Mouse (Mus musculus): ENCODE measurements around the gene Map4. TPM values are rescaled to one million over a fixed set of nuclear protein-coding genes. Genes with fewer than 3 reads are reported as not detected.

Map4 gene
- total and polyA plus RNA-seq, 3 experiments: 14.4 to 45.8 (median 28.9) TPM

- Histone ChIP-seq H3K9me3 (replicated peaks; ENCODE audit: low read length) (no peaks in the 10 kb centered on the region), H3K27ac (ENCODE audit: insufficient read depth, low read depth) (no peak overlapping the region), H3K36me3 (replicated peaks in 1 of 2; ENCODE audit: control insufficient read depth in 1 of 2, insufficient read depth in 1 of 2, low read length in 1 of 2) (peaks cover 14 to 48% of the 10 kb centered on the region in 2 experiments), H3K4me1 (ENCODE audit: control insufficient read depth in 1 of 2, insufficient read depth in 2 of 2) (peaks cover 0 to 16% of the 10 kb centered on the region in 2 experiments; a peak in 2 of 4 replicates), H3K9ac (ENCODE audit: insufficient read depth, low read depth) (no peak overlapping the region), H3K27me3 (replicated peaks) (no peaks in the 10 kb centered on the region), H3K4me3 (replicated peaks in 1 of 3; ENCODE audit: low read depth in 2 of 3, low read length in 2 of 3, poor library complexity in 1 of 3) (no peak overlapping the region), H3K79me2 (replicated peaks; ENCODE audit: control insufficient read depth, extremely low read depth, insufficient read depth, poor library complexity, severe bottlenecking) (no peaks in the 10 kb centered on the region), H3K4me2 (ENCODE audit: insufficient read depth, low read depth, poor library complexity, severe bottlenecking) (no peak overlapping the region)
- in situ Hi-C loops (cut with MboI; ENCODE audit: low pct_ligation_motif_present, low pct_unique_long_range_greater_than_20kb, low sequenced_read_pairs): no loop called here
- dilution Hi-C loops (cut with MboI; ENCODE audit: extremely low pct_ligation_motif_present, extremely low pct_unique_long_range_greater_than_20kb, low sequenced_read_pairs): no loop called here
- no peak for DNase-seq (ENCODE audit: extremely low read depth)
- no peak for TF ChIP-seq POLR2A (IDR thresholded peaks at IDR 0.05; ENCODE audit: low read depth, low read length)
- TF ChIP-seq ZNF384 (IDR thresholded peaks at IDR 0.05; ENCODE audit: low read depth, low read length): no peak
- TF ChIP-seq EP300 (IDR thresholded peaks at IDR 0.05; ENCODE audit: low read length): no peak
- TF ChIP-seq TCF12 (IDR thresholded peaks at IDR 0.05; ENCODE audit: low read depth, low read length): no peak
- TF ChIP-seq GABPA (IDR thresholded peaks at IDR 0.05; ENCODE audit: insufficient replicate concordance, low read depth, low read length): no peak
- TF ChIP-seq MAFK (IDR thresholded peaks at IDR 0.05; ENCODE audit: insufficient replicate concordance, low read length): no peak
- TF ChIP-seq ELF1 (IDR thresholded peaks at IDR 0.05; ENCODE audit: low read depth, low read length): no peak
- TF ChIP-seq BHLHE40 (IDR thresholded peaks at IDR 0.05; ENCODE audit: low read depth, low read length): no peak
- TF ChIP-seq MEF2A (IDR thresholded peaks at IDR 0.05; ENCODE audit: borderline replicate concordance, low read depth, low read length): no peak
- TF ChIP-seq POLR2AphosphoS2 (IDR thresholded peaks at IDR 0.05; ENCODE audit: low read depth, low read length): no peak
- no peak for TF ChIP-seq RCOR1 (conservative IDR thresholded peaks at IDR 0.05; ENCODE audit: low read depth, low read length)
- no peak for TF ChIP-seq MAX (IDR thresholded peaks at IDR 0.05; ENCODE audit: low read length)
- no peak for TF ChIP-seq SIN3A (IDR thresholded peaks at IDR 0.05; ENCODE audit: low read length)
- TF ChIP-seq USF1 (IDR thresholded peaks at IDR 0.05; ENCODE audit: low read depth, low read length): no peak
- no peak for TF ChIP-seq ZC3H11A (IDR thresholded peaks at IDR 0.05; ENCODE audit: low read depth, low read length)
- no peak for TF ChIP-seq ZKSCAN1 (IDR thresholded peaks at IDR 0.05; ENCODE audit: borderline replicate concordance, low read depth, low read length)
These were observed 131.1 kb downstream of the Map4 start for GRCm38 (mm10) chr9:110062405-110062804.

- no peak overlapping the region for H3K9ac ChIP-seq (ENCODE audit: insufficient read depth, low read depth)
- dilution Hi-C loops (cut with MboI; ENCODE audit: extremely low pct_ligation_motif_present, extremely low pct_unique_long_range_greater_than_20kb, low sequenced_read_pairs): no loop called here
- H3K4me2 ChIP-seq (ENCODE audit: insufficient read depth, low read depth, poor library complexity, severe bottlenecking): no peak overlapping the region
- H3K36me3 ChIP-seq (replicated peaks in 1 of 2; ENCODE audit: control insufficient read depth in 1 of 2, insufficient read depth in 1 of 2, low read length in 1 of 2): peaks cover 18 to 50% of the 10 kb centered on the region in 2 experiments
- in situ Hi-C loops (cut with MboI; ENCODE audit: low pct_ligation_motif_present, low pct_unique_long_range_greater_than_20kb, low sequenced_read_pairs): no loop called here
- H3K9me3 ChIP-seq (replicated peaks; ENCODE audit: low read length): no peaks in the 10 kb centered on the region
- H3K27me3 ChIP-seq (replicated peaks): no peaks in the 10 kb centered on the region
- H3K79me2 ChIP-seq (replicated peaks; ENCODE audit: control insufficient read depth, extremely low read depth, insufficient read depth, poor library complexity, severe bottlenecking): no peaks in the 10 kb centered on the region
- H3K4me1 ChIP-seq (ENCODE audit: control insufficient read depth in 1 of 2, insufficient read depth in 2 of 2): peaks cover 0 to 16% of the 10 kb centered on the region in 2 experiments; a peak in 2 of 4 replicates
- no peak for TF ChIP-seq MAZ (IDR thresholded peaks at IDR 0.05; ENCODE audit: low read depth, low read length)
- TF ChIP-seq GABPA (IDR thresholded peaks at IDR 0.05; ENCODE audit: insufficient replicate concordance, low read depth, low read length): no peak
- TF ChIP-seq MAX (IDR thresholded peaks at IDR 0.05; ENCODE audit: low read length): no peak
- no peak for TF ChIP-seq ZNF384 (IDR thresholded peaks at IDR 0.05; ENCODE audit: low read depth, low read length)
- no peak for DNase-seq (ENCODE audit: extremely low read depth)
- H3K27ac ChIP-seq (ENCODE audit: insufficient read depth, low read depth): no peak overlapping the region
- no peak overlapping the region for H3K4me3 ChIP-seq (replicated peaks in 1 of 3; ENCODE audit: low read depth in 2 of 3, low read length in 2 of 3, poor library complexity in 1 of 3)
These were observed 131.6 kb downstream of the Map4 start for GRCm38 (mm10) chr9:110062861-110063260.

All from CH12.LX (cell line).